7 mouse cellular contexts compared by ENCODE assay signal in genomic region chr15:101238885-101239511, GRCm38 (mm10). TPM values are rescaled to one million over a fixed set of nuclear protein-coding genes. Genes with fewer than 3 reads are reported as not detected.
A peak's percentile ranks its signal among the peaks of the same experiment; 100 is the strongest.
DNase-seq lines count a peak whose midpoint lies in the region; ATAC-seq lines count a peak whose summit lies in the region.

No protein-coding gene starts in this region.

- peak overlapping the region; percentile 54 for H3K4me3 ChIP-seq in midbrain, embryonic 10.5 days
- no peak overlapping the region for H3K4me3 ChIP-seq in stomach, embryonic 14.5 days (ENCODE audit: low read depth, low read length)

- ATAC-seq in CD4-positive, CD25-positive, alpha-beta regulatory T cell, adult 4 months: peak; percentile 42
- peak; percentile 16; the same call in 1 of the 2 replicates for ATAC-seq in stomach, embryonic 14.5 days (ENCODE audit: insufficient number of reproducible peaks, insufficient read depth, low FRiP score, low read depth)

- intact Hi-C loops in left cerebral cortex, postnatal 14 days (cut with DNase I): loop anchor here (2.0 kb wide), 1 partner anchor 18 kb away; no protein-coding TSS in a partner anchor

- H3K4me1 ChIP-seq in midbrain, embryonic 10.5 days: peaks cover 26% of the 10 kb centered on the region
- H3K4me1 ChIP-seq in stomach, embryonic 14.5 days (ENCODE audit: control insufficient read depth, insufficient read depth, low read length): peaks cover 26% of the 10 kb centered on the region

- peak overlapping the region; percentile 47 for H3K4me2 ChIP-seq in stomach, embryonic 14.5 days (replicated peaks; ENCODE audit: low read depth, low read length)

- no peaks in the 10 kb centered on the region for H3K9me3 ChIP-seq in midbrain, embryonic 10.5 days (replicated peaks)
- no peaks in the 10 kb centered on the region for H3K9me3 ChIP-seq in stomach, embryonic 14.5 days (ENCODE audit: control insufficient read depth, low read depth, low read length)

- peaks cover 42% of the 10 kb centered on the region for H3K27me3 ChIP-seq in midbrain, embryonic 10.5 days (ENCODE audit: low read depth, poor library complexity, severe bottlenecking)
- H3K27me3 ChIP-seq in stomach, embryonic 14.5 days (ENCODE audit: control insufficient read depth, insufficient read depth, low read length): no peaks in the 10 kb centered on the region

- H3K36me3 ChIP-seq in midbrain, embryonic 10.5 days: no peaks in the 10 kb centered on the region
- no peaks in the 10 kb centered on the region for H3K36me3 ChIP-seq in stomach, embryonic 14.5 days (ENCODE audit: control insufficient read depth, insufficient read depth, low read length)

- DNase-seq in Muller cell, postnatal 12 days (ENCODE audit: inconsistent ontology term): peak; percentile 54
- DNase-seq in embryo, embryonic 11 days: peak; percentile 83
- peak; percentile 76 for DNase-seq in heart, postnatal 4 days
- DNase-seq in left cerebral cortex, postnatal 14 days (ENCODE audit: low spot score in 2 of 2): peak; percentile 73 to 80
- peak; percentile 77 for DNase-seq in midbrain, embryonic 10.5 days (ENCODE audit: low spot score)

- H3K9ac ChIP-seq in stomach, embryonic 14.5 days (replicated peaks; ENCODE audit: low read depth, low read length): no peak overlapping the region; the same call in 1 of the 2 replicates

- peak overlapping the region; percentile 78 for H3K27ac ChIP-seq in midbrain, embryonic 10.5 days (replicated peaks)
- H3K27ac ChIP-seq in stomach, embryonic 14.5 days (ENCODE audit: low read length): 0 out of 2 replicates have a peak overlapping the region, but pooled peaks have one; percentile 18

- WGBS in midbrain, embryonic 10.5 days: 8% methylated on average over 28 of the region's 28 CpGs
- 6% methylated on average over 28 of the region's 28 CpGs for WGBS in stomach, embryonic 14.5 days

RNA-seq across cellular contexts. Expression of gene Grasp, which starts 15.0 kb away (rescaled TPM):
- polyA plus RNA-seq in CD4-positive, CD25-positive, alpha-beta regulatory T cell, adult 4 months (2017; shearing (Covaris generic)): under 1 TPM in 1 of 2 experiments, not detected in 1; 0.47 TPM
- total RNA-seq in heart, postnatal 4 days (2021): 10 to 100 TPM; 13.9 to 15.1 TPM
- 10 to 100 TPM; 58.2 to 67.1 TPM for total RNA-seq in left cerebral cortex, postnatal 14 days (2021)
- 3.2 and 4.2 TPM in 2 replicates for polyA plus RNA-seq in midbrain, embryonic 10.5 days (2016; fragmentation: Nextera tagmentation; extraction: Ambion mirVana)
- 6.4 and 7.2 TPM in 2 replicates for polyA plus RNA-seq in stomach, embryonic 14.5 days (2014; fragmentation: Nextera tagmentation; extraction: Ambion mirVana)

RNA-seq across cellular contexts. Expression of gene Nr4a1, which starts 15.1 kb away (rescaled TPM):
- polyA plus RNA-seq in CD4-positive, CD25-positive, alpha-beta regulatory T cell, adult 4 months (2017; shearing (Covaris generic)): 100 to 1,000 TPM in 1 of 2 experiments, 10 to 100 TPM in 1; 57.3 to 120 TPM
- total RNA-seq in heart, postnatal 4 days (2021): 10 to 100 TPM; 48.1 to 49.6 TPM
- total RNA-seq in left cerebral cortex, postnatal 14 days (2021): 10 to 100 TPM; 65.6 to 78.4 TPM
- polyA plus RNA-seq in midbrain, embryonic 10.5 days (2016; fragmentation: Nextera tagmentation; extraction: Ambion mirVana): 2.8 and 2.9 TPM in 2 replicates
- 10.1 and 12.1 TPM in 2 replicates for polyA plus RNA-seq in stomach, embryonic 14.5 days (2014; fragmentation: Nextera tagmentation; extraction: Ambion mirVana)

RNA-seq across cellular contexts. Expression of gene Atg101, which starts 45.1 kb away (rescaled TPM):
- 10 to 100 TPM; 67.8 to 79.0 TPM for polyA plus RNA-seq in CD4-positive, CD25-positive, alpha-beta regulatory T cell, adult 4 months (2017; shearing (Covaris generic))
- total RNA-seq in heart, postnatal 4 days (2021): 10 to 100 TPM; 21.7 to 23.3 TPM
- total RNA-seq in left cerebral cortex, postnatal 14 days (2021): 10 to 100 TPM; 38.5 to 43.2 TPM
- polyA plus RNA-seq in midbrain, embryonic 10.5 days (2016; fragmentation: Nextera tagmentation; extraction: Ambion mirVana): 80.8 TPM in 2 replicates
- polyA plus RNA-seq in stomach, embryonic 14.5 days (2014; fragmentation: Nextera tagmentation; extraction: Ambion mirVana): 63.5 and 64.1 TPM in 2 replicates

RNA-seq across cellular contexts. Expression of gene 6030408B16Rik, which starts 54.0 kb away (rescaled TPM):
- polyA plus RNA-seq in CD4-positive, CD25-positive, alpha-beta regulatory T cell, adult 4 months (2017; shearing (Covaris generic)): not detected
- 1 to 10 TPM; 4.3 to 4.6 TPM for total RNA-seq in heart, postnatal 4 days (2021)
- under 1 TPM; 0.24 to 0.49 TPM for total RNA-seq in left cerebral cortex, postnatal 14 days (2021)
- 0.06 and 0.22 TPM in 2 replicates for polyA plus RNA-seq in midbrain, embryonic 10.5 days (2016; fragmentation: Nextera tagmentation; extraction: Ambion mirVana)
- 20.1 and 25.0 TPM in 2 replicates for polyA plus RNA-seq in stomach, embryonic 14.5 days (2014; fragmentation: Nextera tagmentation; extraction: Ambion mirVana)
